Mouse (Mus musculus): ENCODE measurements at regions not wholly inside any gene's neighbourhood (a gene's known extent, or its start where the extent isn't known, plus 50 kb on each side); places are given as distances from the start of the nearest gene placed in this dataset.
"Not testable (repeated sequence)": the region's sequence is repeated elsewhere in the genome, so short reads cannot be mapped to it uniquely, and the experiment has no call there.

DNA sequence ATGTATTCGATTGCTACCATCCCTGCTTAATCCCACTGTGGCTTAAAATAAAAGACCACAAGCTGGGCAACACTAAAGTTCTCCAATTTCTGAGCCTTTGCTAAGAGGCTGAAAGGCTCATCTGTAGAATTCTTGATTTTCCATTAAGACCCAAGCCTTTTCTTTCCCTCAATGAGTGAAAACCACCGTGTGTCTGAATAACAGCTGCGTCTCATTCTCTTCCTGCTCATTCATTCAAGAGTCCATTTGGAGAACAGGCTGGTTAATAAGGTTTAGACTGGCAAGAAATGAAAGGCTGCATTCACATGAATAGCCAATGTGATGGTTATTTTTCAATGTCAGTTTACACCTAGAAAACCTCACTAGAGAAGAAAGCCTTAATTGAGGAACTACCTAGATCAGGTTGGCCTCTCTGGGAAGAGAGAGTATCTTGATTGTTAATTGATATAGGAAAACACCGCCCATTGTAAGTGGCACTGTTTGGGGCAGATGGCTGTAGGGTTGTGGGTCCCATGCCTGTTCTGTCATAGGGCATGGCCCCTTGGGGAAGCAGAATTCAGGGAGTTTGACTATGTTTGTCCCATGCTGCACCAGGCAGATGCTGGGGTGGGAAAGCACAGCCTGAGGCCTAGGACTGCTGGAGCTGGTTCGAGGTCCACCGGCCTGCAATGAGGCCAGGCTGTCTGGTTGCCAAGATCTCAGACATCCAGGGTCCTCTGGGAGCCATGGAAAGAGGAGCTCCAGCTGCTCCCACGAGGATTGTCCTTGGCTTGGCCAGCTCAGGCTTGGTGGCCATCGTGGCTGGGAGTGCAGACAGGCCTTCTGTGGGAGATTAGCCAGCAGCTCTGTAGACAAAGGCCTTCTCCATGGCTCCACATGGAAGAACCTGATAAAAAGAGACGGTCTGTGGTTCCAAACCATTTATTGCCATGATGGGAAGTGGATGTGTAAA, 161.3 kb upstream of the Castor2 start:
- no peak for DNase-seq (ENCODE audit: low spot score in 2 of 2)

GRCm38 (mm10) chr5:133935451-133935850, 164.1 kb upstream of the Castor2 start:
- peak in 1 of 2 experiments; percentile 37 for DNase-seq (ENCODE audit: low spot score in 2 of 2)

DNA sequence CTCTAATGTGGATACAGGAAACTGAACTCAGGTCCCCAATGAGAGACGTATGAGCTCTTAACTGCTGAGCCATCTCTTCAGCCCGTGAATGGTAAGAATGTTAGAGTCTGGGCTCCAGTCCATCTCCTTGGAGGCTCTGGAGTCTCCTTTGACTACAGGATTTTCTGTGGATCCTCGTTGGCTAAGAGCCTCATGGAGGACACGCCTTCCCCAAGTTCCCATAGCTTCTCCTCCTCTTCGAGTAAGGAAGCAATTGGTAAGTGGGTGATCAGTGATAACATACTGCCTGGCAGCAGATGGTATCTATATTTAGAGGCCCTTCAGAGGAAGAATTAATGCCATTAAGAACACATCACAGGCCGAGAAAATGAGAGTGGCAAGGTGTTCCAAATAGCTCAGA, 164.5 kb upstream of the Castor2 start:
- peak in 1 of 2 experiments; percentile 65 for DNase-seq (ENCODE audit: low spot score in 2 of 2)

DNA sequence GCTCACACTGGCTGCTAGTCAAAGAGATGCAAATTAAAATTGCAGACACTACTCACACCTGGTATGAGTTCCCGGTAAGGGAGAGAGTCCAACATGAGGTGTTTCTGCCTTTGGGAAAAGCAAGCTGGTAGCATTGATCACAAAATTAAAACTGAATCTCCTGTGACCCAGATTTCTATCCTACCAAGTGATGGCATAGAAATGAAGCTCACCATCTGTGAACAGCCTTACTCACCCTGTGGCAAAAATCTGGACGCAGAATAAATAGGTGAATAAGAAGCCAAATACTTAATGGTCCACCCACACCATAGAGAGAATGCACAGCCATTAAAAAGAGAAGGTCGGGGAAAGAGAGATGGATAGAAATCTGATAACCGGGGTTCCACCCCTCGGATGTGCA, 169.4 kb upstream of the Castor2 start:
- DNase-seq (ENCODE audit: low spot score in 2 of 2): no peak

GRCm38 (mm10) chr5:133927054-133927453, 172.5 kb upstream of the Castor2 start:
- peak in 1 of 2 experiments; percentile 25 for DNase-seq (ENCODE audit: low spot score in 2 of 2)

DNA sequence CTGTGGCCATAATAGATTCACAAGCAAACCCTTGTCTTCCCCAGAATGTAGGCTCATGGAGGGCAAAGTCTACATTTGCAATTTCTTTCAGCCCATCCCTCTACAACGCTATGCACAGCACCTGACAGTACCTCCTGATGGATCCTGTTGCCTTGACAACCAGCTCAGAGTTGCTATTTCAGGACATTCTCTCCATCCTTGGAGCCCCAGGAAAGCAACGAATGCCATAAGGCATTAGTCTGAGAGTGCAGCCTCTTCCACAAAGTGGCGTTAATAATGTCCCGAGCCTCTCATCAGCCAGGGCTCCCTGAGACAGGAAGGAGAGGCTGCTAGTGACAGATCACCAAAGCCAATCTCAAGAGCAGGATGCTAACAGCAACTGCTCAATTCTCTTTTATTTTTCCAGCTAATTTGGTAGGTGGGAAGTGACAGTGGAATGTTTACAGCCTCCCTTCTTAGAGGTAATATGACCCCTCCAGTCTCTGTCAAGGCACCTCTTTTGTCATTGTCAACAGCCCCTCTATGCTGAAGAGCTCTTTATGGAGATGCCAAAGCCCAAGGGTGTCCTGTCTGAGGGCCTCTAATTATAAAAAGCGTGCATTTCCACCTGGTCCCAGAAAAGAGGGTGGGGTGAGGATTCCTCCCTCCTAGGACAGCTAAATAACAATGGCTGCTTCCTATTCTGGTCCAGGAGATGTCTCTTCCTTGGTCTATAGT, 174.2 kb upstream of the Castor2 start:
- peak; percentile 37 to 39 for DNase-seq (ENCODE audit: low spot score in 2 of 2)

DNA sequence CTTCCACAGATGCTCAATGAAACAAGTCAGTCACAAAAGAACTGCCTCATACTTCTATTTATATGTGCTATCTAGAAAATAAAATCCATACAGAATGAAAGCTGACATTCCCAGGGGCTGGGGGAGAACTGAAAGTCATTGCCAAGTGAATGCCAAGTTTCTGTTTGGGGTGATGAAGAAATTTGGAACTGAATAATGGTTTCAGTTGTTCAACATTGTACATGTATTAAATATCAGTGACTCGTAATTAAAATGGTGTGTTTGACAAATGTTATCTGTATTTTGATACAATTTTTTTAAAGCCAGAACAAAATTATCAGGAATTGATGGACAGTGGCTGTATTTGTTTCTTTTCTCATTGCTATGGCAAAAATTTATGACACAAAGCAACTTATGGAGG, 177.3 kb upstream of the Castor2 start:
- no peak for DNase-seq (ENCODE audit: low spot score in 2 of 2)

GRCm38 (mm10) chr5:133915734-133916550, 183.6 kb upstream of the Castor2 start:
- no peak for DNase-seq (ENCODE audit: low spot score in 2 of 2)

DNA sequence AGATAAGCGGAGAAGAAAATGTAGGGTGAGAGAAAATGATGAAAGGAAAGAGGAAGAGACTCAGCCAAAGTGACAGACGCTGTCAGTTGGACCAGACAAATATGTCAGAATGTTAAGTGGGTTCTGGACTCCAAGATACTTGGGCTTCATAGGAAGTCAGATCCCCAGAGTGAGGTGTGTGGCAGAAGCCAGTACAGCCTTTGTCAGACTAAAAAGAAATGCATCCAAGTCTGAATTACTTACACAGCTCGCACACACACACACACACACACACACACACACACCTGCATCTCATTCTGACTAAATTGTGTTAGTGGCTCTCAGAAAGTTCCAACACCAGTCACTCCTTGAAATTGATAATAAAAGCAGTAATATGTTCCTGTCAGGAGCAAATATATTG, 192.1 kb upstream of the Castor2 start:
- no peak for DNase-seq (ENCODE audit: low spot score in 2 of 2)

DNA sequence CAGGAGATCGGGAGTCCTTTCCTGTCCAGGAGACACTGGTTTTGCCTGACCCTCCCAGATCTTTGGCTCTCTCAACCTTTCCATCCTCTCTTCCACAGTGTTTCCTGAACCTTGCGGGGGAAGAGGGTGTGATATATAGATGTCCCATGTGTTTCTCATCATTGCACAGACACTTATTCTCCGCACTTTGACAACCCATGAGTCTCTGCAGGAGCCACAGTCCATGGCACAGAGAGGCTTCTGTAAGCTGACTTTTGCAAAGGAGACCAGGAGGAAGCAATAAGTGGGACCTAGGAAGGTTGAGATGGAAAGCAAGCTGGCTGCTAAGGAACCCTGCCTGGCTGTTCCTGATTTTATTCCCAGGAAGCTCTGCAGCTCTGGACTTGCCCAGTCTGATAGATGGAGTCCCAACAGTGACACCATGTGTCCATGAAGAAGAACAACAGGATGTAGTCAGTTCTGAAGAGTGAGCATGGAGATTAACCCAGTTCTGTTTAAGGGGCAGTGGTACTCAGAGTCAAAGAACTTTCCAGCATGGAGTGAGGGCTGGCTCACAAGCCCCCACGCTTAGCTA, 201.4 kb upstream of the Castor2 start:
- DNase-seq (ENCODE audit: low spot score in 2 of 2): no peak

- DNase-seq (ENCODE audit: low spot score in 2 of 2): no peak
These were observed 208.8 kb upstream of the Castor2 start for GRCm38 (mm10) chr5:133890728-133891127.

DNA sequence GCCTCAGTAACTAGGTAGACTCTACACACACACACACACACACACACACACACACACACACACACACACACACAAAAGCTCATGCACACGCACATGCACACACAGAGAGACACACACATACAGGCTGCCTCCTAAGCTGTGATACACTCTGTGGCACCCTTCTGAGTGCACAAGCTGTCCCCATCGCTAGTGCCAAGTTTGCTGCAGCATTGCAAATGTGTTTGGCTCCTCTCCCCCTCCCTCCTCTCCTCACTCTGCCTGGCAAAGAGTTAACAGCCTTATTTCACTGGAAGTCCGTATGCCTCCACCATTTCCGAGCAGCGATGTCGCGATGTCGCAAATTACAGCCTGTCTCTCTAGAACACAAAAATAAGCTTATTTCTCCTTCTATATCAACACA, 209.7 kb upstream of the Castor2 start:
- peak; percentile 16 to 70 for DNase-seq (ENCODE audit: low spot score in 2 of 2)

- DNase-seq (ENCODE audit: low spot score in 2 of 2): no peak
These were observed 214.0 kb upstream of the Castor2 start for GRCm38 (mm10) chr5:133885507-133885906.

DNA sequence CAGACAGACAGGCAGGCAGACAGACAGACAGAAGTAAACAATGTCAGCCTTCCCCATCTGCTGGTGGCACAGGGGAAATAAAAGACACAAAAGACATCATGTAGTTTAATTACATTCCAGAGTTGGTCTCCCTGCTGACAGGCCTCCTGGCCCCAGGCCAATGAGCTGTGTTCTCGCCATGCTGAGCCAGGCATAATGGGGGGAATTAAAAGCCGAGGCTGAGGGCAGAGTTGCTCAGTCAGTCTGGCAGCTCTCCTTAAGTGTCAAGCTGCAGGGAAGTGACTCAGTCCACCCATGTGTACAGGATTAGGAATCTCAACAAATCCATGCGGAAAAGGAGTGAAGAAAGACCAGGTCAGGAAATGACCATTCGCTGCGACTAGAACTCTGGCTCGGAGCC, 214.5 kb upstream of the Castor2 start:
- peak in 1 of 2 experiments; percentile 21 for DNase-seq (ENCODE audit: low spot score in 2 of 2)

- no peak for DNase-seq (ENCODE audit: low spot score in 2 of 2)
These were observed 214.9 kb upstream of the Castor2 start for GRCm38 (mm10) chr5:133884593-133884992.

GRCm38 (mm10) chr5:133844483-133844882, 255.0 kb upstream of the Castor2 start:
- DNase-seq (ENCODE audit: low spot score in 2 of 2): no peak

DNA sequence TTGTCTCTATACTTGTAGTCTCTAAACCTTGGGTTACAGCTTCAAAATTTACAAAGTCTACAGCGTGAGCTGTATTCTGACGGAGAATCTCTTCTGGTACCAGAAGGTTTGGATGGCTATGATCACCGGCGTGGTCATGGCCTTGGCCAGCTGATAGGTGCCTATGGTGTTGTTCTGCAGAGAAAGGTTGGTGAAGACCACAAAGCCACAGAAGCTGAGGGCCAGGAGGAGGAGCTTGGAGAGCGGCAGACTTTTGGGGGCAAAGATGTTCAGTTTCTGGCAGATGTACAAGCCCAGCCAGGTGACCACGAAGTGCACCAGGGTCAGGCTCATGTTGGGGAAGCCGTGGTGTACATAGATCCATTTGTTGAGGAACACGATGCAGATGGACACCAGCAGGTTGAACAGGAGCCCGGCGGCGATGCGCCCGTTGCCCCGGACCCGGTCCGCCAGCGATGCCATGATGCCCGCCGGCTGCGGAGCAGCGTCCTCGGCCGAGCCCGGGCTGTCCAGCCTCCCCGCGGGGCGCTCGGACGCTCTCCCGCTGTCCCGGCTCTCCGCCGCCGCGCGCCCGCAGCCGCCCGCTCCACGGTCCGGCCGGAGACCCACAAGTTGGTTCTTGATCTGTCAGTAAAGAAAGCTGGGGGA, 257.3 kb upstream of the Castor2 start:
- DNase-seq (ENCODE audit: low spot score in 2 of 2): not testable (repeated sequence)

- no peak for DNase-seq (ENCODE audit: low spot score in 2 of 2)
These were observed 261.2 kb upstream of the Castor2 start for GRCm38 (mm10) chr5:133838286-133838685.

GRCm38 (mm10) chr5:133833217-133833616, 266.3 kb upstream of the Castor2 start:
- DNase-seq (ENCODE audit: low spot score in 2 of 2): no peak

DNA sequence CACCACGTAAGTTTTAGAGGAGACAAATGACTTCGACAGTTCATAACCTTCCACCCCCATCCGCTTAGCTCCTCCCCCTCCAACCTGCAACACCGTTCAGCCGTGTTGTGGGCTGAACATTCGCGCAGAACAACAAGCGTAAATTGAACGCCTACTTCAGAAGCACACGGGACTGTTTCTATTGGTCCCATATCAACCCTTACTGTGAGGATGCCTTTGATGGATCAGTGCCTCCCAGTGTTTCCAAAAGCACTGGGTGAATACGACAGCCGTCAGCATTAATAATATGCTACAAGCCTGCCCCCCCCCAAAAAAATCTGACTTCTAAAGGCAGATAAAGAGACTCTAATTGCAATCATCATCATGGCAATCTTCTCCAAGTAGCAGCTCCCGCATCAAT, 271.3 kb upstream of the Castor2 start:
- no peak for DNase-seq (ENCODE audit: low spot score in 2 of 2)

GRCm38 (mm10) chr5:133823871-133824270, 275.6 kb upstream of the Castor2 start:
- no peak for DNase-seq (ENCODE audit: low spot score in 2 of 2)
